ENCODE assay signal across 8 mouse cellular contexts in genomic region chr9:72735822-72736410, GRCm38 (mm10).
DNase-seq lines count a peak whose midpoint lies in the region; ATAC-seq and TF ChIP-seq lines count a peak whose summit lies in the region.
"Had no signal": no experiment of that assay in that cellular context is flagged by ENCODE, and none has a peak within 500 bp of the region (broad histone marks: within the 10 kb centered on the region; RNA-seq: fewer than 3 reads in every experiment).

No protein-coding gene starts in this region.

- ATAC-seq in stomach, postnatal 0 days (ENCODE audit: low FRiP score, low TSS enrichment), result peak; percentile 75

- DNase-seq in left cerebral cortex, adult 2 months (ENCODE audit: extremely low spot score in 1 of 2, low spot score in 2 of 2), result no peak
- no peak for DNase-seq in left cerebral cortex, adult 9 months (ENCODE audit: low spot score in 2 of 2)
- peak; percentile 51 for DNase-seq in MN1 (ENCODE audit: low spot score)
- peak; percentile 47 for DNase-seq in brain, embryonic 14.5 days (ENCODE audit: low read depth)
- DNase-seq in induced T-regulatory cell, adult 2 months (ENCODE audit: low read depth), result peak; percentile 76
- DNase-seq in lung, postnatal 14 days, result peak; percentile 74
- peak; percentile 74 for DNase-seq in stomach, postnatal 0 days (ENCODE audit: low spot score)

- H3K4me2 ChIP-seq in stomach, postnatal 0 days (replicated peaks; ENCODE audit: low read depth), result no peak overlapping the region
- H3K4me2 ChIP-seq: neural tube, embryonic 12.5 days had no signal

- TF ChIP-seq EP300 in stomach, postnatal 0 days (optimal IDR thresholded peaks at IDR 0.05), result no peak

- WGBS in stomach, postnatal 0 days, result 52% methylated on average over 3 of the region's 3 CpGs

- H3K36me3 ChIP-seq in stomach, postnatal 0 days (ENCODE audit: control insufficient read depth, insufficient read depth, low read length), result peaks cover 49% of the 10 kb centered on the region

- intact Hi-C loops in left cerebral cortex, adult 2 months (cut with DNase I), result no loop called here

- H3K27ac ChIP-seq in left cerebral cortex, adult 2 months, result no peak overlapping the region
- no peak overlapping the region for H3K27ac ChIP-seq in stomach, postnatal 0 days (replicated peaks)
- H3K27ac ChIP-seq: neural tube, embryonic 12.5 days had no signal

- H3K4me1 ChIP-seq in stomach, postnatal 0 days (replicated peaks; ENCODE audit: control insufficient read depth, insufficient read depth), result no peaks in the 10 kb centered on the region
- H3K4me1 ChIP-seq: neural tube, embryonic 12.5 days had no signal

- TF ChIP-seq CTCF in left cerebral cortex, adult 2 months (IDR thresholded peaks at IDR 0.05), result peak; percentile 76
- TF ChIP-seq CTCF in brain, embryonic 14.5 days (IDR thresholded peaks at IDR 0.05; ENCODE audit: borderline replicate concordance, extremely low read depth, insufficient read depth, insufficient read length), result peak; percentile 69; the same call in 1 of the 2 replicates
- TF ChIP-seq CTCF in stomach, postnatal 0 days (IDR thresholded peaks at IDR 0.05; ENCODE audit: low read depth), result peak; percentile 83

- no peaks in the 10 kb centered on the region for H3K9me3 ChIP-seq in stomach, postnatal 0 days (ENCODE audit: control insufficient read depth, low read length)
- H3K9me3 ChIP-seq: neural tube, embryonic 12.5 days had no signal

- no peak overlapping the region for H3K9ac ChIP-seq in stomach, postnatal 0 days (ENCODE audit: low read length)
- H3K9ac ChIP-seq: neural tube, embryonic 12.5 days had no signal

- H3K4me3 ChIP-seq in left cerebral cortex, adult 2 months, result no peak overlapping the region
- H3K4me3 ChIP-seq in stomach, postnatal 0 days (ENCODE audit: low read depth, low read length), result no peak overlapping the region
- H3K4me3 ChIP-seq: neural tube, embryonic 12.5 days had no signal

- no peaks in the 10 kb centered on the region for H3K27me3 ChIP-seq in stomach, postnatal 0 days (ENCODE audit: control insufficient read depth, insufficient read depth, low read length)
- H3K27me3 ChIP-seq: neural tube, embryonic 12.5 days had no signal

- no peak for TF ChIP-seq POLR2A in brain, embryonic 14.5 days (IDR thresholded peaks at IDR 0.05; ENCODE audit: borderline replicate concordance, extremely low read depth, insufficient read depth, insufficient read length, poor library complexity, severe bottlenecking)

Comparison
In these comparisons a context has a peak if more than half of its experiments do, and no peak if none do; other contexts are left out.
1. DNase-seq: peak in MN1 (single experiment), brain, embryonic 14.5 days (single experiment), induced T-regulatory cell, adult 2 months (single experiment), lung, postnatal 14 days (single experiment) and stomach, postnatal 0 days (single experiment); none in left cerebral cortex, adult 2 months (0 of 2) and left cerebral cortex, adult 9 months (0 of 2).
2. Peak in every context shown above with its lines, with median percentiles within 50 percentile points of each other: CTCF ChIP-seq.